ENCODE assay signal across 14 mouse cellular contexts in the genomic region with DNA sequence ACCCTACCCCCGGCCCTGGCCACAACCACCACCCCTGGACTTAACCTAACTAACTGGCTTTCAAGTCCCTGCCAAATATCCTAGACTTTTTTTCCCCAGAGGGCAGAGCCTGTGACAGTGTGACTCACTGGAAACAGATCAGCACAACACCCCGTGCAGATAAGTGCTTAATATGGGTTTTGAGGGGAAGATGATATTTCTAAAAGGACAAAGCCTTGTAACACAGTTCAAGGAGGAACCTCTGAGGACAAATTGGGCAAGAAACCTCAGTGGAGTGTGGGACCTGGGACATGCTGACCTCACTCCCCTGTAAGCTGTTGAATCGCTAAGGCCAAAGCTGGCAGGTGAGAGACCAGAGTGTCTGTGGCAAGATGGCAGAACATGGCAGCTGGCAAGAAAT. TPM values are rescaled to one million over a fixed set of nuclear protein-coding genes. Genes with fewer than 3 reads are reported as not detected.
DNase-seq lines count a peak whose midpoint lies in the region; ATAC-seq and TF ChIP-seq lines count a peak whose summit lies in the region.
"Had no signal": no experiment of that assay in that cellular context is flagged by ENCODE, and none has a peak within 500 bp of the region (broad histone marks: within the 10 kb centered on the region; RNA-seq: fewer than 3 reads in every experiment).

No protein-coding gene starts in this region.

- H3K79me2 ChIP-seq in macrophage (ENCODE audit: inconsistent target) = no peaks in the 10 kb centered on the region

- H3K36me3 ChIP-seq in midbrain, embryonic 13.5 days = no peaks in the 10 kb centered on the region
- H3K36me3 ChIP-seq in midbrain, embryonic 11.5 days (ENCODE audit: control insufficient read depth, insufficient read depth, low read length) = no peaks in the 10 kb centered on the region
- H3K36me3 ChIP-seq in macrophage (ENCODE audit: inconsistent target) = no peaks in the 10 kb centered on the region
- no peaks in the 10 kb centered on the region for H3K36me3 ChIP-seq in kidney, adult 2 months (ENCODE audit: control insufficient read depth, insufficient read depth, low read length)
- H3K36me3 ChIP-seq: intestine, embryonic 15.5 days; limb, embryonic 13.5 days had no signal

- peak overlapping the region; percentile 72 for H3K4me2 ChIP-seq in midbrain, embryonic 13.5 days (replicated peaks)
- H3K4me2 ChIP-seq in midbrain, embryonic 11.5 days = no peak overlapping the region
- H3K4me2 ChIP-seq: intestine, embryonic 15.5 days; limb, embryonic 13.5 days had no signal

- no peak for TF ChIP-seq POLR2A in kidney, adult 2 months (IDR thresholded peaks at IDR 0.05; ENCODE audit: low read depth, low read length)

- DNase-seq in adrenal gland, adult (ENCODE audit: inconsistent age in 2 of 2, low spot score in 1 of 2) = peak; percentile 43 to 81
- DNase-seq in adrenal gland, adult 18-20 months (ENCODE audit: low spot score in 2 of 2) = no peak
- no peak for DNase-seq in midbrain, embryonic 11.5 days (ENCODE audit: low spot score, missing footprints)
- DNase-seq in kidney, adult 2 months = no peak
- no peak for DNase-seq in layer of hippocampus, adult 11-12 months (ENCODE audit: low spot score)
- no peak for DNase-seq in layer of hippocampus, adult 9-10 months (ENCODE audit: low spot score)
- DNase-seq: cerebellum, adult 8-10 months; kidney, postnatal 25 days; liver, postnatal 0 days; thymus, postnatal 25 days had no signal

- ATAC-seq in midbrain, embryonic 13.5 days = no peak
- ATAC-seq in midbrain, embryonic 11.5 days (ENCODE audit: low FRiP score) = no peak
- ATAC-seq: intestine, embryonic 15.5 days; liver, postnatal 0 days had no signal

- no peaks in the 10 kb centered on the region for H3K9me3 ChIP-seq in midbrain, embryonic 13.5 days
- H3K9me3 ChIP-seq in midbrain, embryonic 11.5 days (ENCODE audit: control insufficient read depth, low read length) = no peaks in the 10 kb centered on the region
- H3K9me3 ChIP-seq: intestine, embryonic 15.5 days; limb, embryonic 13.5 days had no signal

- whole genome bisulfite sequencing in midbrain, embryonic 13.5 days = 82% methylated on average over 3 of the region's 3 CpGs
- 93% methylated on average over 3 of the region's 3 CpGs for WGBS in midbrain, embryonic 11.5 days
- 43% methylated on average over 2 of the region's 3 CpGs for WGBS in macrophage (ENCODE audit: missing documents)
- 91% methylated on average over 3 of the region's 3 CpGs for WGBS in kidney, adult 2 months

- H3K27me3 ChIP-seq in midbrain, embryonic 13.5 days = no peaks in the 10 kb centered on the region
- H3K27me3 ChIP-seq in midbrain, embryonic 11.5 days (ENCODE audit: control insufficient read depth, insufficient read depth, low read length) = no peaks in the 10 kb centered on the region; the same call in 1 of the 2 replicates
- H3K27me3 ChIP-seq in kidney, adult 2 months (replicated peaks; ENCODE audit: control insufficient read depth, insufficient read depth, low read length) = no peaks in the 10 kb centered on the region
- H3K27me3 ChIP-seq: intestine, embryonic 15.5 days; limb, embryonic 13.5 days had no signal

- peak overlapping the region; percentile 51 for H3K4me3 ChIP-seq in midbrain, embryonic 13.5 days (replicated peaks)
- H3K4me3 ChIP-seq in midbrain, embryonic 11.5 days (ENCODE audit: low read depth, low read length) = no peak overlapping the region
- no peak overlapping the region for H3K4me3 ChIP-seq in macrophage (ENCODE audit: inconsistent target)
- H3K4me3 ChIP-seq in kidney, adult 2 months (ENCODE audit: insufficient read depth, low read depth, low read length) = no peak overlapping the region
- H3K4me3 ChIP-seq: intestine, embryonic 15.5 days; limb, embryonic 13.5 days had no signal

- H3K27ac ChIP-seq in midbrain, embryonic 13.5 days = no peak overlapping the region
- H3K27ac ChIP-seq in midbrain, embryonic 11.5 days (ENCODE audit: low read depth, low read length) = no peak overlapping the region
- peak overlapping the region; percentile 42 for H3K27ac ChIP-seq in macrophage
- H3K27ac ChIP-seq in kidney, adult 2 months (ENCODE audit: insufficient read depth, low read depth, low read length) = no peak overlapping the region
- H3K27ac ChIP-seq: intestine, embryonic 15.5 days; limb, embryonic 13.5 days had no signal

- no peak for TF ChIP-seq CTCF in kidney, adult 2 months (conservative IDR thresholded peaks at IDR 0.05; ENCODE audit: insufficient read depth, insufficient read length, low read depth, low read length)

- peaks cover 26% of the 10 kb centered on the region for H3K4me1 ChIP-seq in midbrain, embryonic 13.5 days (replicated peaks)
- H3K4me1 ChIP-seq in midbrain, embryonic 11.5 days (ENCODE audit: control insufficient read depth, insufficient read depth, low read length) = no peaks in the 10 kb centered on the region
- H3K4me1 ChIP-seq in kidney, adult 2 months (ENCODE audit: control insufficient read depth, insufficient read depth, low read length) = no peaks in the 10 kb centered on the region
- H3K4me1 ChIP-seq: intestine, embryonic 15.5 days; limb, embryonic 13.5 days had no signal

- no peak overlapping the region for H3K9ac ChIP-seq in midbrain, embryonic 13.5 days (replicated peaks)
- no peak overlapping the region for H3K9ac ChIP-seq in midbrain, embryonic 11.5 days (ENCODE audit: low read length)
- H3K9ac ChIP-seq: intestine, embryonic 15.5 days; limb, embryonic 13.5 days; liver, postnatal 0 days had no signal

RNA-seq across cellular contexts. Expression of gene Rab33a, which starts 2.6 kb away (rescaled TPM):
- 10 to 100 TPM in 1 of 2 experiments, 1 to 10 TPM in 1; 8.2 to 47.1 TPM for total RNA-seq in adrenal gland, adult 18-20 months (2021)
- 74.5 and 83.7 TPM in 2 replicates for polyA plus RNA-seq in midbrain, embryonic 13.5 days (2015; fragmentation: Nextera tagmentation; extraction: Ambion mirVana)
- 25.2 and 27.3 TPM in 2 replicates for polyA plus RNA-seq in midbrain, embryonic 11.5 days (2014; fragmentation: Nextera tagmentation; extraction: Ambion mirVana)
- total RNA-seq in macrophage (2018; cell fraction: chromatin; rRNA removed) = 1 to 10 TPM in 7 of 26 experiments, under 1 TPM in 8, not detected in 11; 0.54 to 1.9 (median 0.87) TPM
- under 1 TPM in 25 of 26 experiments, not detected in 1; 0.18 to 0.93 (median 0.38) TPM for total RNA-seq in macrophage (2018; cell fraction: cytosol; rRNA removed)
- total RNA-seq in macrophage (2018; cell fraction: nucleus; rRNA removed) = 1 to 10 TPM in 11 of 26 experiments, under 1 TPM in 7, not detected in 8; 0.55 to 2.8 (median 1.2) TPM
- polyA plus RNA-seq in macrophage (2018) = 0.85 to 1.0 TPM (median 1.0 TPM) in 3 replicates
- polyA plus RNA-seq in kidney, adult 2 months (2012; rRNA removed) = 0.19 and 0.43 TPM in 2 replicates

RNA-seq across cellular contexts. Expression of gene Aifm1, which starts 8.3 kb away (rescaled TPM):
- 100 to 1,000 TPM; 142 to 233 TPM for total RNA-seq in adrenal gland, adult 18-20 months (2021)
- 45.3 and 46.3 TPM in 2 replicates for polyA plus RNA-seq in midbrain, embryonic 13.5 days (2015; fragmentation: Nextera tagmentation; extraction: Ambion mirVana)
- polyA plus RNA-seq in midbrain, embryonic 11.5 days (2014; fragmentation: Nextera tagmentation; extraction: Ambion mirVana) = 75.5 and 79.9 TPM in 2 replicates
- 10 to 100 TPM in 20 of 26 experiments, 1 to 10 TPM in 6; 4.1 to 39.3 (median 18.4) TPM for total RNA-seq in macrophage (2018; cell fraction: chromatin; rRNA removed)
- 10 to 100 TPM; 14.4 to 34.5 (median 22.2) TPM for total RNA-seq in macrophage (2018; cell fraction: cytosol; rRNA removed)
- total RNA-seq in macrophage (2018; cell fraction: nucleus; rRNA removed) = 10 to 100 TPM in 21 of 26 experiments, 1 to 10 TPM in 5; 4.5 to 31.5 (median 17.8) TPM
- 31.7 to 34.7 TPM (median 33.8 TPM) in 3 replicates for polyA plus RNA-seq in macrophage (2018)
- 49.5 and 69.9 TPM in 2 replicates for polyA plus RNA-seq in kidney, adult 2 months (2012; rRNA removed)

RNA-seq across cellular contexts. Expression of gene Elf4, which starts 58.7 kb away (rescaled TPM):
- total RNA-seq in adrenal gland, adult 18-20 months (2021) = 10 to 100 TPM in 1 of 2 experiments, 1 to 10 TPM in 1; 9.9 to 14.6 TPM
- 0.46 and 0.77 TPM in 2 replicates for polyA plus RNA-seq in midbrain, embryonic 13.5 days (2015; fragmentation: Nextera tagmentation; extraction: Ambion mirVana)
- 2.0 and 2.2 TPM in 2 replicates for polyA plus RNA-seq in midbrain, embryonic 11.5 days (2014; fragmentation: Nextera tagmentation; extraction: Ambion mirVana)
- total RNA-seq in macrophage (2018; cell fraction: chromatin; rRNA removed) = 10 to 100 TPM; 31.7 to 79.8 (median 65.5) TPM
- 10 to 100 TPM; 37.6 to 92.1 (median 58.9) TPM for total RNA-seq in macrophage (2018; cell fraction: cytosol; rRNA removed)
- total RNA-seq in macrophage (2018; cell fraction: nucleus; rRNA removed) = 100 to 1,000 TPM in 3 of 26 experiments, 10 to 100 TPM in 23; 38.6 to 108 (median 69.6) TPM
- 29.9 to 41.0 TPM (median 37.3 TPM) in 3 replicates for polyA plus RNA-seq in macrophage (2018)
- 3.6 and 5.3 TPM in 2 replicates for polyA plus RNA-seq in kidney, adult 2 months (2012; rRNA removed)

Comparison
In these comparisons a context has a peak if more than half of its experiments do, and no peak if none do; other contexts are left out.
1. DNase-seq: peak in adrenal gland, adult (2 of 2); none in adrenal gland, adult 18-20 months (0 of 2), midbrain, embryonic 11.5 days (single experiment), kidney, adult 2 months (single experiment), layer of hippocampus, adult 11-12 months (single experiment) and layer of hippocampus, adult 9-10 months (single experiment).
2. RNA of gene Rab33a, which starts 2.6 kb away (polyA plus RNA-seq): 74.5 to 83.7 TPM in midbrain, embryonic 13.5 days and 25.2 to 27.3 TPM in midbrain, embryonic 11.5 days; 0.85 to 1.0 TPM in macrophage and 0.19 to 0.43 TPM in kidney, adult 2 months; every median in the first group is over 10 times any median in the second.